Mouse (Mus musculus): ENCODE measurements at regions not wholly inside any gene's neighbourhood (a gene's known extent, or its start where the extent isn't known, plus 50 kb on each side); places are given as distances from the start of the nearest gene placed in this dataset.

- 73% methylated on average over 2 of the region's 2 CpGs for WGBS
- Histone ChIP-seq H3K4me2 (no peak overlapping the region), H3K9ac (no peak overlapping the region), H3K4me1 (ENCODE audit: insufficient read depth) (no peaks in the 10 kb centered on the region), H3K27ac (ENCODE audit: low read depth) (no peak overlapping the region), H3K4me3 (ENCODE audit: low read depth, low read length) (no peak overlapping the region), H3K36me3 (ENCODE audit: insufficient read depth) (no peaks in the 10 kb centered on the region), H3K27me3 (ENCODE audit: insufficient read depth, low read length) (no peaks in the 10 kb centered on the region), H3K9me3 (ENCODE audit: low read depth, low read length) (no peaks in the 10 kb centered on the region)
- DNase-seq: no peak
- ATAC-seq (ENCODE audit: insufficient read depth): no peak
- TF ChIP-seq CTCF (IDR thresholded peaks at IDR 0.05; ENCODE audit: low read depth): no peak
Observed at GRCm38 (mm10) chr11:19170938-19171337, 152.2 kb upstream of the Meis1 start.

DNA sequence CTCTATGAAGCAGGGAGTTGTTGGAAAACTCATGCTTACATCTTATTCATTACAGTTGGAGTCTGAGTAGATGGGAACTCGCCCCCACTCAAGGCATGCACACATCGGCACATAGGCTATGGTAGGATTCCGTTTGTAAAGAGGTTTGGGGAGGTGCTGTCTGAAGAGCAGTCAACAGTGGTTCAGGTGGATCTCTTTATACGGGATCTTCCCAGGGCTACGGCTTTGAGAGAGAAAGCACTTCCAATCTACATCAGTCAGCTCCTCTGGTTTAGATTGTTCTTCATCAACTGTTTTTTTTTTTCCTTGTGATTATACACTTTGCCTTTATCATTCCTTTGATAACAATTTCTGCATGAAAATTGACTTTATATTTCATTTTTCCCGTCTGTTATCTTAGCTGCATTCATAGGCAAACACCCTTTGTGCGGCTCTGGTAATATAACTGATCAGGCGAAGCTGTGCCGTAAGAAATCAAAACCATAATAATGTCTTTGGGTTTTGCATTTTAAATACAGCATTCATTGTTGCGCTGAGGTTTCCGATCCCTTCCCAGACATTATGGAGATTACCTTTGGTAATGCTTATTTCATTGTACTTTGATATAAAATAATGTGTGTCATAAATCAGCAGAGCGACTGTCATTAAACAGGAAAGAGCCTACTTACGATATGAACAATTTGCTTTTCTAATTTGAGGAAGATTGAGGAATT is 155.7 kb upstream of the Meis1 start:
- Histone ChIP-seq H3K9me3 (ENCODE audit: low read depth, low read length) (no peaks in the 10 kb centered on the region), H3K4me1 (ENCODE audit: insufficient read depth) (no peaks in the 10 kb centered on the region), H3K36me3 (ENCODE audit: insufficient read depth) (no peaks in the 10 kb centered on the region), H3K9ac (no peak overlapping the region), H3K4me2 (no peak overlapping the region), H3K27me3 (ENCODE audit: insufficient read depth, low read length) (no peaks in the 10 kb centered on the region), H3K27ac (ENCODE audit: low read depth) (no peak overlapping the region), H3K4me3 (ENCODE audit: low read depth, low read length) (no peak overlapping the region)
- no peak for DNase-seq
- no peak for ATAC-seq (ENCODE audit: insufficient read depth)
- no peak for TF ChIP-seq CTCF (IDR thresholded peaks at IDR 0.05; ENCODE audit: low read depth)
- WGBS: 80% methylated on average over 13 of the region's 13 CpGs

DNA sequence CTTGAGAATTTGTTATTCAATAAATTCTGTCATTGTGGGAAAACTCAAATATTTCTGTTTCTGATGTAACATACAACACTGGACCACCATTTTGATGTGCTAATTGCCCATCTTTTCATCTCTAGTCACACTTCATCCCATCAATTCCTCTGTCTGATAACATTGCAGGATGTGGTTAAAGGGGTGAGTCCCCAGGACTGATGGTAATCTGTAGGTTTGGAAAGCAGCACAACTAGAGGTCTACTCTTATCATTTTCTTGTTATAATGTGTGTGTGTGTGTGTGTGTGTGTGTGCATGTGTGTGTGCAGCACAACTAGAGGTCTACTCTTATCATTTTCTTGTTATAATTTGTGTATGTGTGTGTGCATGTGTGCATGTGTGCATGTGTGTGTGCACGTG is 160.5 kb upstream of the Meis1 start:
- Histone ChIP-seq H3K27ac (ENCODE audit: low read depth) (no peak overlapping the region), H3K9ac (no peak overlapping the region), H3K4me1 (ENCODE audit: insufficient read depth) (no peaks in the 10 kb centered on the region), H3K36me3 (ENCODE audit: insufficient read depth) (no peaks in the 10 kb centered on the region), H3K9me3 (ENCODE audit: low read depth, low read length) (no peaks in the 10 kb centered on the region), H3K4me3 (ENCODE audit: low read depth, low read length) (no peak overlapping the region), H3K27me3 (ENCODE audit: insufficient read depth, low read length) (no peaks in the 10 kb centered on the region), H3K4me2 (no peak overlapping the region)
- ATAC-seq (ENCODE audit: insufficient read depth) (no peak), DNase-seq (no peak)
- 89% methylated on average over 1 of the region's 1 CpGs for WGBS
- TF ChIP-seq CTCF (IDR thresholded peaks at IDR 0.05; ENCODE audit: low read depth): no peak

- no peaks in the 10 kb centered on the region for H3K27me3 ChIP-seq (ENCODE audit: insufficient read depth, low read length)
- no peak overlapping the region for H3K9ac ChIP-seq
- no peaks in the 10 kb centered on the region for H3K36me3 ChIP-seq (ENCODE audit: insufficient read depth)
- no peak for TF ChIP-seq CTCF (IDR thresholded peaks at IDR 0.05; ENCODE audit: low read depth)
- no peaks in the 10 kb centered on the region for H3K4me1 ChIP-seq (ENCODE audit: insufficient read depth)
- H3K27ac ChIP-seq (ENCODE audit: low read depth): no peak overlapping the region
- H3K4me3 ChIP-seq (ENCODE audit: low read depth, low read length): no peak overlapping the region
- 38% methylated on average over 2 of the region's 2 CpGs for WGBS
- no peak for DNase-seq
- no peak for ATAC-seq (ENCODE audit: insufficient read depth)
- H3K9me3 ChIP-seq (ENCODE audit: low read depth, low read length): no peaks in the 10 kb centered on the region
- no peak overlapping the region for H3K4me2 ChIP-seq
Observed at GRCm38 (mm10) chr11:19189778-19190177, 171.0 kb upstream of the Meis1 start.

DNA sequence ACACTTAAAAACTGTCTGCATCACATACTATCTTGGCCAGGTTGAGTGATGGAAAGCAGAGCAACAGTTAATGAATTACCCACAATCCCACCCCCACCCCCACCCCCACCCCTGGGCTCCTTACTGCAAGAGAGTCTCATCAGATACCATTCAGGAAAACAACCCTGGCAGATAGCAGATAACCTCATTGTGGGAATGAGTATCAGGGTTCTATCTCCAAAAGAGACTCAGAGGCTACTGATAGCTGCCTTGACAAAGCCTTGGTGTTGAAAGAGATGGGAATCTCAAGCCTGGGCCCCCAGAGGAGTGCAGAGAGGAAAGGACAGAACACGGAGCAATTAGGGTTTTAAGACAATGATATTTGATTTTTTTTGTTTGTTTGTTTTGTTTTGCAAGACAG is 175.7 kb upstream of the Meis1 start:
- no peak for ATAC-seq (ENCODE audit: insufficient read depth)
- DNase-seq: no peak
- Histone ChIP-seq H3K27ac (ENCODE audit: low read depth) (no peak overlapping the region), H3K9me3 (ENCODE audit: low read depth, low read length) (no peaks in the 10 kb centered on the region), H3K4me2 (no peak overlapping the region), H3K36me3 (ENCODE audit: insufficient read depth) (no peaks in the 10 kb centered on the region), H3K9ac (no peak overlapping the region), H3K4me3 (ENCODE audit: low read depth, low read length) (no peak overlapping the region), H3K27me3 (ENCODE audit: insufficient read depth, low read length) (no peaks in the 10 kb centered on the region), H3K4me1 (ENCODE audit: insufficient read depth) (no peaks in the 10 kb centered on the region)
- no peak for TF ChIP-seq CTCF (IDR thresholded peaks at IDR 0.05; ENCODE audit: low read depth)
- WGBS: 7% methylated on average over 1 of the region's 1 CpGs

DNA sequence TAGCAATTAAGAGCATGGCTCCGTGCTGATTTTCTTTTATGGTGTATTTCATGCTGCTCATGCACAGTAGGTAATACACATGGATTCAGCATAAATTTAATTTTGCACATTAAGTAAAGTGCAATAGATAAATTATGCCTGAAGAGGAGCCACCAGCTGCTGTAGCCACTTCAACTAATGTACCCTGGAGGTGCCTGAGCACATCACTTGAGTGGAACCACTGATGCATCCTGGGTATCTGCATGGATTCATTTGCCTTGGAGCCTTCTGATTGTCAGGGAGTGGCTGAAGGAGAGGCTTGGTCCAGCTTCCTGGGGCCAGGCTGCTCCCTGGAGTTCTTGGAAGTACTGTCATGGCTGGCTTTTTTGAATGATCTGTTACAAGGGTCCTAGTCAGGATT is 179.0 kb upstream of the Meis1 start:
- WGBS: 94% methylated on average over 1 of the region's 1 CpGs

DNA sequence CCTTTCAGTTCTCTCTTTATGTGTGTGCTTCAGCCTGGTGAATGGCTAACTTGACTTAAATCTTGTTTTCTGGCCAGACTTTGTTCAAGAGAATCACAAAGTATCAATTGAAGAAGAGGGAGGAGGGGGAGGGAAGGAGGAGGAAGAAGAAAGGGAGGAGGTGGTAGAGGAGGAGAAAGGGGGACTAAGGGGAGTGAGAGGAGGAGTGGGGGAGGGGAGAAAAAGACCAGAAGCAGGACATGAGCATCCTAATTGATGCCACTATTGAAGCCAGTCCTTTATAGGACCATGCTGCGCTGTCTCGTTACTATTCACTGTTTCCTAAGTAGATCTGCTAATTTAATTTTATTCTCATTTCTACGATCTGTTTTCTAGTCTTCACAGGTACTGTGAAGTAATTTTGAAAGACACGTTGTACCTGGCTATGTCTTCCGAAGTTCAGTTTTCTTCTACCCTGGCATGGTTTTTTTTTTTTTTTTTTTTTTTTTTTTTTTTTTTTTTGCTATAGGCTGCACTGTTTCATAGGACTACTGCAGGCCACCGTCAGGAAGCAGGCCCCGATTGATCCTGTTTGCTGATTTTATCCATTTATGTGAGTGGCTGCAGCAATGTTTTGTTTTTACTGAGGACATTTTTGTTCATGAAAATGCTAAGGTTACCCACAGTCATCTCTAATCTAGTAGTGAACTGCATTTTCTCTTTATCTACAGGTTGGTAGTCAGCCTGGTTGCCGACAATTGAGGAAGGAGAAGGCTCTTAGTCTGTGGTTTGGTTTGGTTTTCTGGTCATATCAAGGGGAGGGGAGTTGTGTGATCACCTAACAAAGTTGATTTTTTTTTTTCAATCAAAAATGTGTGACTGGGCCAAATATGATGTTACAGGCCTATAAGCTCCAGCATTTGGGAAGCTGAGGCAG is 184.1 kb upstream of the Meis1 start:
- H3K4me3 ChIP-seq (ENCODE audit: low read depth, low read length): no peak overlapping the region
- no peaks in the 10 kb centered on the region for H3K27me3 ChIP-seq (ENCODE audit: insufficient read depth, low read length)
- WGBS: 75% methylated on average over 8 of the region's 8 CpGs
- no peak overlapping the region for H3K4me2 ChIP-seq
- H3K27ac ChIP-seq (ENCODE audit: low read depth): no peak overlapping the region
- no peak for ATAC-seq (ENCODE audit: insufficient read depth)
- DNase-seq: no peak
- no peaks in the 10 kb centered on the region for H3K9me3 ChIP-seq (ENCODE audit: low read depth, low read length)
- no peak overlapping the region for H3K9ac ChIP-seq
- no peak for TF ChIP-seq CTCF (IDR thresholded peaks at IDR 0.05; ENCODE audit: low read depth)
- H3K4me1 ChIP-seq (ENCODE audit: insufficient read depth): 0 out of 2 replicates have a peak, but pooled peaks cover 3% of the 10 kb centered on the region
- no peaks in the 10 kb centered on the region for H3K36me3 ChIP-seq (ENCODE audit: insufficient read depth)

More for the DNA sequence above, 179.0 kb upstream of the Meis1 start:
- Histone ChIP-seq H3K9ac (no peak overlapping the region), H3K9me3 (ENCODE audit: low read depth, low read length) (no peaks in the 10 kb centered on the region), H3K4me2 (no peak overlapping the region), H3K4me1 (ENCODE audit: insufficient read depth) (no peaks in the 10 kb centered on the region), H3K36me3 (ENCODE audit: insufficient read depth) (no peaks in the 10 kb centered on the region), H3K27me3 (ENCODE audit: insufficient read depth, low read length) (no peaks in the 10 kb centered on the region), H3K27ac (ENCODE audit: low read depth) (no peak overlapping the region), H3K4me3 (ENCODE audit: low read depth, low read length) (no peak overlapping the region)
- ATAC-seq (ENCODE audit: insufficient read depth): no peak
- DNase-seq: no peak
- no peak for TF ChIP-seq CTCF (IDR thresholded peaks at IDR 0.05; ENCODE audit: low read depth)
